In genomic region chr10:13172798-13173221, GRCm38 (mm10) we compare ENCODE assay signal across 11 mouse cellular contexts. TPM values are rescaled to one million over a fixed set of nuclear protein-coding genes. Genes with fewer than 3 reads are reported as not detected.
DNase-seq lines count a peak whose midpoint lies in the region; ATAC-seq lines count a peak whose summit lies in the region.
"Had no signal": no experiment of that assay in that cellular context is flagged by ENCODE, and none has a peak within 500 bp of the region (broad histone marks: within the 10 kb centered on the region; RNA-seq: fewer than 3 reads in every experiment).

No protein-coding gene starts in this region.

- intact Hi-C loops in heart, postnatal 36 days (cut with DNase I): no loop called here

- peak; percentile 61 for DNase-seq in heart, embryonic 10.5 days (ENCODE audit: low spot score)
- DNase-seq in heart, postnatal 36 days: no peak
- peak; percentile 8 for DNase-seq in thymus, postnatal 14 days
- no peak for DNase-seq in thymus, postnatal 36 days
- peak; percentile 41 for DNase-seq in heart, postnatal 4 days
- DNase-seq in layer of hippocampus, postnatal 25 days (ENCODE audit: extremely low spot score in 1 of 2, low spot score in 1 of 2): no peak
- no peak for DNase-seq in right cerebral cortex, postnatal 25 days

- no peaks in the 10 kb centered on the region for H3K27me3 ChIP-seq in heart, embryonic 10.5 days (ENCODE audit: insufficient read depth, poor library complexity, severe bottlenecking)
- H3K27me3 ChIP-seq: liver, embryonic 15.5 days; neural tube, embryonic 12.5 days had no signal

- H3K4me1 ChIP-seq in heart, embryonic 10.5 days: peaks cover 38% of the 10 kb centered on the region
- H3K4me1 ChIP-seq: liver, embryonic 15.5 days had no signal

- H3K4me3 ChIP-seq in heart, embryonic 10.5 days: no peak overlapping the region
- H3K4me3 ChIP-seq: liver, embryonic 15.5 days; neural tube, embryonic 12.5 days had no signal

- H3K36me3 ChIP-seq in heart, embryonic 10.5 days: peaks cover 18% of the 10 kb centered on the region

- WGBS in heart, embryonic 10.5 days: 39% methylated on average over 10 of the region's 10 CpGs

- peak overlapping the region; percentile 72; the same call in 1 of the 2 replicates for H3K27ac ChIP-seq in heart, embryonic 10.5 days
- H3K27ac ChIP-seq: liver, embryonic 15.5 days; neural tube, embryonic 12.5 days had no signal

- no peaks in the 10 kb centered on the region for H3K9me3 ChIP-seq in heart, embryonic 10.5 days
- H3K9me3 ChIP-seq: liver, embryonic 15.5 days; neural tube, embryonic 12.5 days had no signal

- ATAC-seq in erythroid progenitor cell, adult 5-6 weeks (replicated peaks; ENCODE audit: low FRiP score, poor library complexity, severe bottlenecking): no peak

RNA-seq across cellular contexts. Expression of gene Zc2hc1b, which starts 5.0 kb away (rescaled TPM):
- polyA plus RNA-seq in heart, embryonic 10.5 days (2016; fragmentation: Nextera tagmentation; extraction: Ambion mirVana): not detected in 2 replicates
- total RNA-seq in heart, postnatal 36 days (2021): not detected
- total RNA-seq in heart, postnatal 4 days (2021): not detected
- not detected in 2 replicates for total RNA-seq in erythroid progenitor cell, adult 5-6 weeks (2015; ENCODE audit: low replicate concordance)
- total RNA-seq in erythroid progenitor cell, adult 5-6 weeks (2017; ENCODE audit: low replicate concordance): not detected in 2 replicates
- not detected for total RNA-seq in layer of hippocampus, postnatal 25 days (2021)
- total RNA-seq: heart, adult 18-20 months had no signal
- polyA plus RNA-seq: liver, embryonic 15.5 days; neural tube, embryonic 12.5 days had no signal

RNA-seq across cellular contexts. Expression of gene Ltv1, which starts 20.2 kb away (rescaled TPM):
- polyA plus RNA-seq in heart, embryonic 10.5 days (2016; fragmentation: Nextera tagmentation; extraction: Ambion mirVana): 79.1 and 81.1 TPM in 2 replicates
- total RNA-seq in heart, postnatal 36 days (2021): 10 to 100 TPM; 19.3 to 26.7 TPM
- total RNA-seq in heart, postnatal 4 days (2021): 10 to 100 TPM; 29.8 to 36.1 TPM
- 10.1 and 22.7 TPM in 2 replicates for total RNA-seq in erythroid progenitor cell, adult 5-6 weeks (2015; ENCODE audit: low replicate concordance)
- total RNA-seq in erythroid progenitor cell, adult 5-6 weeks (2017; ENCODE audit: low replicate concordance): 6.0 and 6.8 TPM in 2 replicates
- total RNA-seq in layer of hippocampus, postnatal 25 days (2021): 10 to 100 TPM; 20.4 to 22.4 TPM

Comparison
In these comparisons a context has a peak if more than half of its experiments do, and no peak if none do; other contexts are left out.
1. DNase-seq: peak in heart, embryonic 10.5 days (single experiment), thymus, postnatal 14 days (single experiment) and heart, postnatal 4 days (single experiment); none in heart, postnatal 36 days (0 of 2), thymus, postnatal 36 days (0 of 2), layer of hippocampus, postnatal 25 days (0 of 2) and right cerebral cortex, postnatal 25 days (single experiment).